Mouse (Mus musculus): ENCODE data around the gene Mif.

DNA sequence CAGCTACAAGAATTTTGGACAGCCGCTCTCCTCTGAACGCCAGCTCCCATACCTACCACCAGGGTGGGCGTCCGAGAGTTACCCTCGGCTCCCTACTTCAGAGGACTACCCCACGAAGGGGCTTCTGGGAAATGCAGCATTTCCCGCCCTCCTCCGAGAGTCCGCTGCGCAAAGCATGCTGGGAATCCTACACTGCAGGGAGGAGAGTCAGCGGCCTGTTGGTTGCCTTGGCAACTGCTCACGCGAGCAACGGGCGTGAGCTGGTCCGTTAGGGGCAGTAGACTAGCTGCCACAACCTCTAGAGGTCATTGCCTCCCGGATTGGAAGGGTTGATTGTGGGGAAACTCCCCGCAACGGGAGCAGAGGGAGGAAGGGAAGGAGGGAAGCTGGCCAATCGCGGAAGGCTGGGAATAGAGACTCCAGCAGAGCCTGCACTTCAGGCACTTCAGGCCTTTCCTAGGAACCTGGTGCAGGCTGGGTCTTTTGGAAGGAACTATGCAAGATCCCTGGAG, 22.7 kb downstream of the Mif start, which contains the start of gene Gstt2:
- TF ChIP-seq CTCF (conservative IDR thresholded peaks at IDR 0.05 in 1 of 2, IDR thresholded peaks at IDR 0.05 in 1 of 2; ENCODE audit: low read depth in 2 of 2, low read length in 2 of 2) (peak in 1 of 2 experiments; percentile 29; a peak in 1 of 4 replicates), USF1 (IDR thresholded peaks at IDR 0.05; ENCODE audit: low read depth, low read length) (no peak), KAT2A (IDR thresholded peaks at IDR 0.05; ENCODE audit: insufficient replicate concordance, low read length) (peak; percentile 73; the same call in 1 of the 2 replicates), POLR2A (IDR thresholded peaks at IDR 0.05; ENCODE audit: low read depth, low read length) (peak; percentile 93), EP300 (IDR thresholded peaks at IDR 0.05; ENCODE audit: low read length) (no peak), POLR2AphosphoS2 (IDR thresholded peaks at IDR 0.05; ENCODE audit: low read depth, low read length) (peak; percentile 93), SIN3A (IDR thresholded peaks at IDR 0.05; ENCODE audit: low read length) (peak; percentile 94), MYC (IDR thresholded peaks at IDR 0.05; ENCODE audit: low read depth, low read length) (peak; percentile 71; the same call in 1 of the 2 replicates), ZMIZ1 (IDR thresholded peaks at IDR 0.05; ENCODE audit: low read depth, low read length) (peak; percentile 93), JUND (conservative IDR thresholded peaks at IDR 0.05; ENCODE audit: low read depth, low read length) (no peak)
